Mouse (Mus musculus) heart, embryonic 10.5 days (tissue): ENCODE data around the gene Csk. TPM values are rescaled to one million over a fixed set of nuclear protein-coding genes. Genes with fewer than 3 reads are reported as not detected.
A peak's percentile ranks its signal among the peaks of the same experiment; 100 is the strongest.

Experiments used
- DNase-seq: peaks from one replicate; pipeline ENCODE4 v3.0.0-alpha.2; 2017; ENCODE audit warnings: low spot score
- H3K27ac ChIP-seq: fragments of 300-500 bp; sonication (generic); 2 replicates; pipeline ENCODE4 v1.5.1; 2016; ENCODE audit warnings: mild to moderate bottlenecking
- H3K27me3 ChIP-seq: fragments of 300-500 bp; sonication (generic); 2 replicates; pipeline ENCODE4 v1.6.1; 2016; ENCODE audit warnings: mild to moderate bottlenecking; ENCODE audit not compliant: poor library complexity, insufficient read depth, severe bottlenecking
- H3K36me3 ChIP-seq: fragments of 300-500 bp; sonication (generic); 2 replicates; pipeline ENCODE4 v1.6.1; 2016; ENCODE audit warnings: mild to moderate bottlenecking, moderate library complexity
- H3K4me1 ChIP-seq: fragments of 300-500 bp; sonication (generic); 2 replicates; pipeline ENCODE4 v1.6.1; 2016; ENCODE audit warnings: mild to moderate bottlenecking
- H3K4me3 ChIP-seq: fragments of 300-500 bp; sonication (generic); 2 replicates; pipeline ENCODE4 v1.5.1; 2016; ENCODE audit warnings: mild to moderate bottlenecking, moderate library complexity
- H3K9me3 ChIP-seq: fragments of 300-500 bp; sonication (generic); 2 replicates; pipeline ENCODE4 v1.6.1; 2016; ENCODE audit warnings: mild to moderate bottlenecking, moderate library complexity
- WGBS: fragments of 180-500 bp; shearing (Covaris S2); methylation state at CpG from one replicate; pipeline ENCODE4 v1.1.7; 2016; 5-methylcytosine and 5-hydroxymethylcytosine counted together
- polyA plus RNA-seq: library from polyadenylated mRNA; unstranded; fragments of >200 nt; fragmentation: Nextera tagmentation; extraction: Ambion mirVana; gene quantifications from 2 replicates; pipeline ENCODE4 v1.2.1, GENCODE M21; 2016

Csk gene
- polyA plus RNA-seq, 1 experiment from 2014 or later = 26.0 TPM

DNA sequence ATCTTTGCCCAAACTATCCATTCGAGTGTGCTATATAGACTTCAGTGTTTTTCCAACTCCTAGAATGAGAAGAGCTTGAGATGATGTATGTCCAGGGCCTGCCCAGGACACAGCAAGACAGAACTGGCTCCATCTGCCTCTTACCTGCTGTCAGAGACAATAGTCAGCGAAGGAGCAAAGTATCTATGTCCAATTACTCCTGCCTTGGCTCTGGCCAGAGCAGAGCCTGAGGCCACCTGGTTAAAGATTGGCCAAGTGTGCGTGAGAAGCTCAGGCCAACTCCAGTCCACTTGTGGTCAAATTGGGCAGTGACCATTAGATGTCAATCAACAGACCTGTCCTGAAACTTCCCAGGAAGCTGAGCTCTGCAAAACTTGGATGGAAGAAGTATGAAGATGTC, 16.1 kb upstream of the Csk start:
- H3K27me3 ChIP-seq = peaks cover 3% of the 10 kb centered on the region; the same call in 1 of the 2 replicates
- H3K9me3 ChIP-seq = no peaks in the 10 kb centered on the region
- WGBS = 73% methylated on average over 3 of the region's 3 CpGs
- H3K36me3 ChIP-seq = no peaks in the 10 kb centered on the region
- no peak overlapping the region for H3K27ac ChIP-seq
- no peak for DNase-seq
- H3K4me3 ChIP-seq = no peak overlapping the region
- peaks cover 8% of the 10 kb centered on the region for H3K4me1 ChIP-seq

GRCm38 (mm10) chr9:57668277-57668676, 14.8 kb upstream of the Csk start:
- no peaks in the 10 kb centered on the region for H3K9me3 ChIP-seq
- H3K4me1 ChIP-seq = peaks cover 8% of the 10 kb centered on the region
- H3K27ac ChIP-seq = no peak overlapping the region
- 56% methylated on average over 1 of the region's 1 CpGs for WGBS
- no peak overlapping the region for H3K4me3 ChIP-seq
- no peak for DNase-seq
- H3K36me3 ChIP-seq = no peaks in the 10 kb centered on the region
- peaks cover 3% of the 10 kb centered on the region; the same call in 1 of the 2 replicates for H3K27me3 ChIP-seq

DNA sequence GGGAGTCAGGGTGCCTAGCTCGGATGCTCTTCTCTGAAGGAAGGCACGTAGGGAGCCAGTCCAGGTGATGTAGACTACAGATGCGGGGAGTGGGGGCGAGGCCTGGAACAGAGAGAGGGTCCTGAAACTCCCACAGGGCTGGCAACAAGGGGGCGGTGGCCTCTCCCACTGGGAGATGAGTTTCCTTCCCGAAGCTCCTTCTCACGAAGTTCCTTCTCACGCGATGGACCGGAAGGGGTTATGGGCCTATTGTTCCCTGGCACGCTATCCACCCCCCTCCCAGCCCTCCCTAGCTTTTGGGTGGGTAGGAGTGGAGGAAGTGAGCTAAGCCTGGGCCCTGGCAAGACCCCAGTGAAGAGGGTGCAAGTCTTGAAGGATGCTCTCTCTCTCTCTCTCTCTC, 14.4 kb upstream of the Csk start:
- Histone ChIP-seq H3K4me1 (peaks cover 8% of the 10 kb centered on the region), H3K27me3 (peaks cover 3% of the 10 kb centered on the region; the same call in 1 of the 2 replicates), H3K36me3 (no peaks in the 10 kb centered on the region), H3K27ac (no peak overlapping the region), H3K4me3 (no peak overlapping the region), H3K9me3 (no peaks in the 10 kb centered on the region)
- DNase-seq = no peak
- WGBS = 60% methylated on average over 11 of the region's 11 CpGs

GRCm38 (mm10) chr9:57667136-57667535, 13.7 kb upstream of the Csk start:
- Histone ChIP-seq H3K27me3 (peaks cover 3% of the 10 kb centered on the region; the same call in 1 of the 2 replicates), H3K27ac (no peak overlapping the region), H3K4me3 (no peak overlapping the region), H3K9me3 (no peaks in the 10 kb centered on the region), H3K36me3 (no peaks in the 10 kb centered on the region), H3K4me1 (peaks cover 8% of the 10 kb centered on the region)
- 60% methylated on average over 3 of the region's 3 CpGs for WGBS
- no peak for DNase-seq

DNA sequence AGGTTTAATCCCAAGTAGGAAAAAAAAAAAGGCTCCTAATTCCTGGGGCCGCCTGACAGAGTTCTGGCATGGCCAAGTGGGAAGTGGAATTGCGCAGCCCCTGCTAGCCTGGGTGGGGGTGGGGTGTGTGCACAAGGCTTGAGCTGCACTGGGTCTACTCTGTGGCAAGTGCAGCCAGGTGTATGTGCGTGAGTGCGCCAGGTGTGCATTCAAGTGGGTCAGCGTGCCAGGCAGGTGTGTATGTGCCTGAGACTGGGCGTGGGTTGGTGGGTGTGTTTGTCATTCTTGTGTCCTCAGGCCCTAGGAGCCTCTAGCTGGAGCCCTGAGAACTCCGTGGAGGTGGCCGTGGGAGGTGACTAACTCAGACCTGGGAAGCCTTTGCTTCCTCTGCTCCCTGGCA, 13.1 kb upstream of the Csk start:
- no peak overlapping the region for H3K4me3 ChIP-seq
- peaks cover 8% of the 10 kb centered on the region for H3K4me1 ChIP-seq
- no peaks in the 10 kb centered on the region for H3K36me3 ChIP-seq
- H3K27me3 ChIP-seq = peaks cover 3% of the 10 kb centered on the region; the same call in 1 of the 2 replicates
- no peak overlapping the region for H3K27ac ChIP-seq
- 82% methylated on average over 8 of the region's 8 CpGs for WGBS
- no peak for DNase-seq
- no peaks in the 10 kb centered on the region for H3K9me3 ChIP-seq

GRCm38 (mm10) chr9:57664616-57665015, 11.2 kb upstream of the Csk start:
- Histone ChIP-seq H3K9me3 (no peaks in the 10 kb centered on the region), H3K27me3 (peaks cover 3% of the 10 kb centered on the region; the same call in 1 of the 2 replicates), H3K27ac (no peak overlapping the region), H3K36me3 (no peaks in the 10 kb centered on the region), H3K4me3 (no peak overlapping the region), H3K4me1 (peaks cover 11% of the 10 kb centered on the region)
- WGBS = 57% methylated on average over 7 of the region's 7 CpGs
- no peak for DNase-seq

- Histone ChIP-seq H3K36me3 (no peaks in the 10 kb centered on the region), H3K4me3 (no peak overlapping the region), H3K4me1 (0 out of 2 replicates have a peak, but pooled peaks cover 3% of the 10 kb centered on the region), H3K9me3 (no peaks in the 10 kb centered on the region), H3K27ac (no peak overlapping the region), H3K27me3 (no peaks in the 10 kb centered on the region)
- WGBS = 27% methylated on average over 3 of the region's 3 CpGs
- no peak for DNase-seq
Observed at GRCm38 (mm10) chr9:57661552-57661951, 8.1 kb upstream of the Csk start.

DNA sequence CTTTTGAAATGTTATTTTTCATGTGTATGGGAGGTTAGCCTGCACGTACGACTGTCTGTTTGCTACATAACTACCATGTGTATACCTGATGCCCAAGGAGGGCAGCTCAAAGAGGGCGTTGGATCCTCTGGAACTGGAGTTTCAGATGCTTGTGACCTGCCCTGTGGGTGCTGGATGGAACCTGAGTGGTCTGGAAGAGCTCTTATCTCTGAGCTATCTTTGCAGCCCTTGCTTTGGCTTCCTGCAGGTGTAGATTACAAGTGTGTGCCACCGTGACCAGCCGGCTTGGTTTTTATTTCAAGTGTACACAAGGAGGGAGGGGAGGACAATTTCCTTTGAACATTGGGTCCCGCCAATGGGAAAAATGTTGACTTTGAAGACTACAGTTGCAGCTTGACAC, 7.1 kb upstream of the Csk start:
- WGBS = 59% methylated on average over 6 of the region's 6 CpGs
- Histone ChIP-seq H3K27ac (no peak overlapping the region), H3K36me3 (no peaks in the 10 kb centered on the region), H3K27me3 (no peaks in the 10 kb centered on the region), H3K4me1 (peaks cover 7% of the 10 kb centered on the region), H3K9me3 (no peaks in the 10 kb centered on the region), H3K4me3 (no peak overlapping the region)
- no peak for DNase-seq

DNA sequence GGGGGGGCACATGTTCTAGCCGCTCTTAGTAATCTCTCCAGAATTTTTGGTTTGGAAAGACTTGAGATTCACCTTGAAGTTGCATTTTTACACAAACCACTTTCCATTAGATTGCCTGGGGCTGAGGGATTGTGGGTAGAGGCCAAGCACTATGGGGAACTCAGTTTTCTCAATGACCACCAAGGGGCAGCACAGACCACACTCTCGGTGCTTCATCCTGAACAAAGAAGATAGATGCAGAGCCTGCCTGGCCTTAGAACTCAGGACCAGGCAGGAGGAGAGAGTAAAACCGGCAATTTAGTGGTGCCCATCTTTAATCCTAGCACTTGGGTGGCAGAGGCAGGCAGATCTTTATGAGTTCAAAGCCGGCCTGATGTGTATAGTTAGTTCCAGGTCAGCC, 6.3 kb upstream of the Csk start:
- H3K36me3 ChIP-seq = no peaks in the 10 kb centered on the region
- peaks cover 7% of the 10 kb centered on the region for H3K4me1 ChIP-seq
- DNase-seq = peak; percentile 87
- no peaks in the 10 kb centered on the region for H3K9me3 ChIP-seq
- H3K4me3 ChIP-seq = no peak overlapping the region
- H3K27me3 ChIP-seq = peaks cover 3% of the 10 kb centered on the region
- H3K27ac ChIP-seq = no peak overlapping the region
- WGBS = 10% methylated on average over 4 of the region's 4 CpGs

GRCm38 (mm10) chr9:57658970-57659369, 5.5 kb upstream of the Csk start:
- Histone ChIP-seq H3K9me3 (no peaks in the 10 kb centered on the region), H3K4me3 (no peak overlapping the region), H3K36me3 (no peaks in the 10 kb centered on the region), H3K27ac (no peak overlapping the region), H3K4me1 (peaks cover 13% of the 10 kb centered on the region), H3K27me3 (peaks cover 11% of the 10 kb centered on the region)
- 82% methylated on average over 4 of the region's 4 CpGs for WGBS
- no peak for DNase-seq

- DNase-seq = no peak
- peaks cover 18% of the 10 kb centered on the region for H3K4me1 ChIP-seq
- H3K36me3 ChIP-seq = no peaks in the 10 kb centered on the region
- H3K9me3 ChIP-seq = no peaks in the 10 kb centered on the region
- no peak overlapping the region for H3K27ac ChIP-seq
- 48% methylated on average over 4 of the region's 4 CpGs for WGBS
- no peak overlapping the region for H3K4me3 ChIP-seq
- H3K27me3 ChIP-seq = peaks cover 22% of the 10 kb centered on the region
Observed at GRCm38 (mm10) chr9:57657843-57658242, 4.4 kb upstream of the Csk start.

GRCm38 (mm10) chr9:57656631-57657350, 3.4 kb upstream of the Csk start:
- Histone ChIP-seq H3K27me3 (peaks cover 25% of the 10 kb centered on the region), H3K9me3 (no peaks in the 10 kb centered on the region), H3K4me1 (peaks cover 20% of the 10 kb centered on the region), H3K36me3 (no peaks in the 10 kb centered on the region), H3K4me3 (no peak overlapping the region), H3K27ac (no peak overlapping the region)
- WGBS = 82% methylated on average over 19 of the region's 19 CpGs
- DNase-seq = no peak

DNA sequence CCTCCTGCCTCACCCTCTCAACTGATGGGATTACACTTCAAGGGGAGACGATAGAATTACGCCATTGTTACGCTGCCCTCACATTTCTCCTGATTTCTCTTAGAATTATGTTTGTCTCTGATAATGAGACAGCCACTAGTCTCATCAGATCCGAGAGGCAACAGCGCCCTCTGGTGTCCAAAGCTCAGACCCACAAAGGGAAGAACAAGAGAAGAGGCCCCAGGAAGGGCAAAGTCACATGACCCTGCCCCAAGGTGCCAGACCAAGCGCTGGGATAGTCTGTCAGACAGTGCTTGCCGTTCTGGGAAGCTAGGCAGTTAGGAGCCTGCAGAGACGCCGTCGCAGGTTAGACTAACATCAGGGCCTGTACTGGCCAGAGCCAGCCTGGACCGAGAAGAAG, 2.3 kb upstream of the Csk start:
- H3K36me3 ChIP-seq = no peaks in the 10 kb centered on the region
- peak; percentile 96 for DNase-seq
- WGBS = 3% methylated on average over 11 of the region's 11 CpGs
- peak overlapping the region; percentile 42; the same call in 1 of the 2 replicates for H3K4me3 ChIP-seq
- H3K27me3 ChIP-seq = peaks cover 25% of the 10 kb centered on the region
- no peaks in the 10 kb centered on the region for H3K9me3 ChIP-seq
- peaks cover 26% of the 10 kb centered on the region for H3K4me1 ChIP-seq
- peak overlapping the region; percentile 77 for H3K27ac ChIP-seq

- no peak for DNase-seq
- H3K27me3 ChIP-seq = peaks cover 25% of the 10 kb centered on the region
- 93% methylated on average over 1 of the region's 1 CpGs for WGBS
- H3K36me3 ChIP-seq = no peaks in the 10 kb centered on the region
- no peak overlapping the region for H3K27ac ChIP-seq
- H3K4me3 ChIP-seq = no peak overlapping the region
- H3K4me1 ChIP-seq = peaks cover 26% of the 10 kb centered on the region
- no peaks in the 10 kb centered on the region for H3K9me3 ChIP-seq
Observed at GRCm38 (mm10) chr9:57654966-57655365, 1.5 kb upstream of the Csk start.
